Mouse (Mus musculus) forelimb bud, embryonic 11.5 days (tissue): ENCODE data around the gene Olfr1344.
"Not testable (repeated sequence)": the region's sequence is repeated elsewhere in the genome, so short reads cannot be mapped to it uniquely, and the experiment has no call there.

Experiments used
- DNase-seq: peaks from one replicate; pipeline ENCODE4 v3.0.0-alpha.2; 2012; ENCODE audit warnings: low read depth, low spot score

The Olfr1344 gene

DNA sequence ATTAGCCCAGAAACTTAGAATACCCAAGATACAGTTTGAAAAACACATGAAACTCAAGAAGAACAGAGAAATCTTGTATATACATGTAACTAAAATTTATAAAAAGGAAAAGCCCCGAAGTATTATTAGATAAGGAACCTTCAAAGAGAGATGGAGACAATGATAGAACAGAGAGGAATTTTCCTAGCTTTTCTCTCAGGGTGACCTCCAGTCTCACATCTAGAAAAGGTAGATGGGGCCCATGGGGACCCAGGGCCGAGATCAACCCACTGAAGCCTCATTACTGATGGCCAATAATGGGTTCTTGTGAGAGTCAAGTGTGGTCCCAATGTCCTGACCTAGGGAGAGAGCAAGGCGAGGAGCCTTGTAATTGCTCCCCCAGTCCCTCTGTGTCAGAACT is at the start of gene Olfr1344:
Gene Olfr1344, plus strand, starts transcription at position 301 of the 400 bp plus-strand sequence.
- DNase-seq: no peak

DNA sequence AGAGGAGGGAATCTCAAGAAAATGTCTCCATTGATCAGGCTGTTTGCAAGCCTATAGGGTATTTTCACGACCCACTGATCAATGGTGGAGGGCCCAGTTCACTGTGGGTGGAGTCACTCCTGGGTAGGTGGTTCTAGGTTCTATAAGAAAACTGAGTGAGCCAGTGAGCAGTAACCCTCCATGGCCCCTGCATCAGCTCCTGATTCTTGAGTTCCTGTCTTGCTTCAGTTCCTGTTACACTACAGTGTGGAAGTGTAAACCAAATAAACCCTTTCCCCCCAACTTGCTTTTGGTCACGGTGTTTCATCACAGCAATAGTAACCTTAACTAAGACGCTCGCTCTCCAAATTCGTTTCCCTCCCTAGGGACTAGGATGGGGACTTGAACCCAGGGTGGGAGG is 49.5 kb upstream of the Olfr1344 start:
- no peak for DNase-seq

DNA sequence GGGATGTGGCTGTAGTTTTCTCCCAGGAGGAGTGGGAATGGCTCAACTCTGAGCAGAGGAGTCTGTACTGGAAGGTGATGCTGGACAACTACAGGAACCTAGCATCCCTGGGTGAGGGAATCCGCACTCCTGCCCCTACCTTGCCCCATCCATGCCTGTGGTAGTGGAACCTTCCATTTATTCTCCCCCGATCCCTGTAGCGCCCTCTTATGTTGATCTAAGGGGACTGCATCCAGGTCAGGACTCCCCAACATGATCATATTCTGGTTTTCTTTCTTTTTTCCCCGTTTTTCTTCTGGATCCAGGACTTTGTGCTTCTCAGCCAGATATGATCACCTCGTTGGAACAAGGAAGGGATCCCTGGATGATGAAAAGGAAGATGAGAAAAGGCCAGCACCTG is 49.0 kb upstream of the Olfr1344 start:
- no peak for DNase-seq

DNA sequence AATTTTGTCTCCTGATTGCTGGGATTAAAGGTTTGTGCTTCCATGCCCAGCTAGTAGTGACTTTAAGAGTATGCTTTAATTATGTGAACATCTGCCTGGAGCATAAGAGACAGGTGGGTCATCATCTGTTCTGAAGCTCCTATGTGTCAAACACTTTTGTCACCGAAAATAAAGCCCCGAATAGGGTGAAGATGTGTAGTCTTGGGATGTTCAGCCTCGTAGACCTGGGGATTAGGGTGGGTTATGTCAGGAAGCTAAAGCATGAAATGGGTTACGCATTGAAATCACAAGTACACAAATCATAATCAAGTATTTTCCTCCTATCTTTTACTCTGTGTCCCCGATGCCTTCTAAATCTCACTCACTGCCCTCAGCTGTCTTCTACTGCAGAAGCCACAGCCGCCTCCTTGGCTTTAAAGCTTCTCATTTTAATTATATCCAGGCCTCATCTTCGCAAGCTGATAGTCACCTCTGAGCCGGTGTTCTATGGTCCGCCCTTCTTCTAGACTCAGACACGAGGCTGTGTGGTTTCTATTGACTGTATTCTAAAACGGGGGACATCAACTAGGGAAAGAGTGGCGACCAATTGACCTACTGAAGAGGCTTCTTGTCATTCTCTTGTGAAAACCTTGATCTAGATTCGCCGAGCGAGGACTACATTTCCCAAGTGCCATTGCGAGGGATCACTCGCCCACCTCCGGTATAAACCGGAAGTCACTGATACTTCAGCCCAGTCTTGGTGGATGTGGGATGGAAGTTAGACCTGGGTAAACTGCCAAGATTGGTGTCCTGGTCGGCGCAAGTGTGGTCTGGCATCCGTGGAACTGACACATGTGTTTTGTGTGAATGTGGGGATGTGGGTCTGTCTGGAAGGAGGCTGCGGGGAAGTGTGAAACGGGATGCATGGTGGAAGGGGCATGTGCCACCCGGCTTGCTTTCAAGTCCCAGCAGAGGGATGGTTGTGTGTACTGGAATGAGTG is 40.2 kb upstream of the Olfr1344 start, which contains the start of gene Smim17:
Gene Smim17, plus strand, starts transcription at position 720 of the 980 bp plus-strand sequence.
- peak; percentile 39 for DNase-seq

DNA sequence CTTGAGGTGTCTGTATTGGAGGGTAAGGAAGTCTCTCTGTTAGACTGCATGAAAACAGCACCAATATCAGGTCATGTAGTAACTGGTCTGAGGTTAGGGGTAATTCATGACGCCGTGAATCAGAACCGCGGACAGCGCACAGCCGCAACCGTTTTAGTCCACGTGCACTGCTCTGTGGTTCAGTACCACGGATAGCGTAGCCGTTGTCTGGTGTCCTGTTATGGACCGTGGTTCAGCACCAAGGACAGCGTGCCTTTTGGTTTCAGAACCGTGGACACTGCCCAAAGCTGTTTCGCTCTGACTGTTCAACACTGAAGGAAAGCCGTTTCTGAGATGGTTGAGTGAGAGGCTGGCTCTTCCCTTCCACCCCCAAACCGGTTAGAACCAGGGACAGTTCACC is 28.4 kb upstream of the Olfr1344 start, which contains the start of gene Gm20715:
Gene Gm20715, plus strand, starts transcription at position 235 of the 400 bp plus-strand sequence.
- DNase-seq: peak; percentile 99

DNA sequence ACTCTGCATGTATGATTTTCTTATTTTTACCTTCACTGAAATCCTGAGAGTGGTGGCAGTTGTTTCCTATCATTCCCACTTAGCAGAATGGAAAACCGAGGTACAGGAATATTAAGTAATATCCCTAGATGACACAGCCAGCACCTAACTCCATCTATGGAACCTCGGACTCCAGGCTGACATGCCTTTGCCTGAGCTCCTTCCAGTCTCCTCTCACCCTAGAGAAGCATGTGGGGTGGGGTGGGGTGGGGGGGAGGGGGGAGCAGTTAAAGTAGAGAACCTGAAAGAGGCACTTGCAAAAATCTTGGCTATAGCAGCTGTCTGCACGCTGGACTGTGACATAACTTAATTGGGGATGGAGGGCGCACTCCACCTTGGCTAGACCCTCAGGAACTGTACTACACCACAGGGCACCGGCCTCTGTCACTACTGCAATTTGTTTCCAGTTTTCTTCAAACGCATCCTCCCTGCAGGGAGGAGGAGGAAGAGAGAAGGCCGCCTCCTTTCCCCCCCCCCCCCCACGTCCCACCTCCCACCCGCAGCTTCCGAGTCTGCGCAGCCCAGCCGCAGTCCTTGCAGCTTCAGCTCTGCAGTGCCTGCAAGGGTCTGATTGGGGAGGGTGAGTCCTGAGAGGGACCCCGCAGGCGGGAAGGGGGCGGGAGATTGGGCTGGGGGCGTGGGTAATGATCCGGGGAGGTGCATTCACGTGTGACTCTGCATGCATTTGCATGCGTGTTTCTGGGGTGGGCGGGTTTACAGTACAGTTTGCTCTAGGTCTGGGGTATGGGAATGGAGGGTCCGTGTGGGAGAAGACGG is 23.7 kb upstream of the Olfr1344 start:
- DNase-seq: no peak

DNA sequence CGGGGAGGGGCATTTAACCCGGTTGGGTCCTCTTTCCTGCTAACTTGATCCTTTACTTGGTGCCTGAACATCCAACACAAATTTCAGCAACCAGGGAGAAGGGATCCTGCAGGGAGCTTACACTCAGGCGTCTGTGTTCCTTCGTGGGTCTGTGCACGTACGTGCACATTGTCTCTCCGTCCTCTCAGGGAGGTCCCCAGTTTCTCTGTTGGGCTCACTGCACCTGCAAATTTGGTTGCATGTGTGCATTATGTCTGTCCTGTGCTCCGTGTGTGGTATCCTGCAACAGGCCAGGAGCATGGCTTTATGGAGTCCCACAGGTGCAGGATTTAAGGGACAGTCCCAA is 23.1 kb upstream of the Olfr1344 start:
- no peak for DNase-seq

DNA sequence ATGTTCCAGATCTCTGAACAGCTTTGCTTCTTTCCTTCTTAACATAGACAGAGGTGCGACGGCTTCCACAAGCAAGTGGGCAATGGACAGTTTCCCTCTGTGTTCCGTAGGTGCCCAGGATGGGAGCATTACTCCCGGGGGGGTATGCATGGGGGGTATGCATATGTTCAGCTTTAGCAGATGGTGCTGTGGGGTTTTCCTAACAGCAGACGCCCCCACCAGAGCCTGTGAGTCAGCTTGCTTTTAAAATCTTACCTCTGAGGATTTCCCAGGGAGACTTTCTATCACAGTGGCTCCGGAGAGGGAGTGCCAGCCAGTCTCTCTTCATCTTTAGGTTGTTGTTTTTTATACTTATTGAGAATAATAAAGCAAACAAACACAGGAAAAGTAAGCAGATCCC is 18.6 kb upstream of the Olfr1344 start:
- no peak for DNase-seq

DNA sequence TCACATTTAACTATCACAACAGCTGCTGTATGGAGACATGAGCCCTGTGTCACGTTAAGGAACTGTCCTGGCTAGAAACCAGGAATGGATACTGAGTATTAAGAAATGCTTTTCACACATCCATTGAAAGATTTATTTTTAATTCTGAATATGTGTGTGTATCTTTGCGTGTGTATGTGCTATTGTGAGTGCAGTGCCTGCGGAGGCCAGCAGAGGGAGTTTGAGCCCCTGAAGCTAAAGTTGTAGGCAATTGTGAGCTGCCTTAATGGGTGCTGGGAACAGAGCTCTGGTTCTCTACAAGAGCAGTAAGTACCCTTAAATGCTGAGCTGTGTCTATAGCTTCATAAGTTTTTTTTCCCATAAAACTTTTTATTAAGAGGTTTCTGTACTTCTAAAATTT is 9.1 kb upstream of the Olfr1344 start:
- DNase-seq: no peak

DNA sequence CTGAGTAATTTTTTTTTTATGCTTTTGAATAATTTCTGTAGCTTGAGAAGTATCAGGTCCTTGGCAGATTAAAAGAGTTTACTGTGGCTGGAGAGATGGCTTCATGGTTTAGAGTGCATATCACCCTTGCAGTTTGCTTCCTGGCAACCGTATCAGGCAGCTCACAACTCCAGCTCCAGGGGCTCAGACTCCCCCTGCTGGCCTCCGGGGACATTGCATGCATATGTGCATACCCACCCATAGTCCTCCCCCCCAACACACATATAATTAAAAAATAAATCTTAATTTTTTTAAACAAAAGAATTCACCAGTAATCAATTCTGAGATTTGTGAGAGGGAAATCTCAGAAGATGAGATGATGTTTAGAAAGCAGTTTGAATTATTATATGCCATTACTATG is 8.1 kb upstream of the Olfr1344 start:
- DNase-seq: no peak

DNA sequence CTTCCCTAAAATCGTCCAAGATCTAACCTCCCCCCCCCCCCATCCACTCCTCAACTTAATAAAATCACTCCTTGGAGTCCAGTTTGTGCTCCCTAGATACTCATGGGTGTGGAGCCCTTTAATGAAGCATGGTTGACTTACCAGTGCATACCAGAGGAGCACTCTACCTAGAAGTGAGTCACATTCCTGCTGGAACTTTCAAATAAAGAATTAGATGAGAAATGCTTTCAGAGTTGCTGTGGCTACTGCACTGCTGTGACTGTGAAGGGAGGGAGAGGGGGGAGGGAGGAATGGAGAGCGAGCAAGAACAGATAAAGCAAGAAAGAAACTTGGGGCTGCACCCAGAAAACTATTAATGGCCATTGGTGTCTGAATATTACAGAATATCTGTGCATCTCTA is 2.7 kb downstream of the Olfr1344 start:
- no peak for DNase-seq

DNA sequence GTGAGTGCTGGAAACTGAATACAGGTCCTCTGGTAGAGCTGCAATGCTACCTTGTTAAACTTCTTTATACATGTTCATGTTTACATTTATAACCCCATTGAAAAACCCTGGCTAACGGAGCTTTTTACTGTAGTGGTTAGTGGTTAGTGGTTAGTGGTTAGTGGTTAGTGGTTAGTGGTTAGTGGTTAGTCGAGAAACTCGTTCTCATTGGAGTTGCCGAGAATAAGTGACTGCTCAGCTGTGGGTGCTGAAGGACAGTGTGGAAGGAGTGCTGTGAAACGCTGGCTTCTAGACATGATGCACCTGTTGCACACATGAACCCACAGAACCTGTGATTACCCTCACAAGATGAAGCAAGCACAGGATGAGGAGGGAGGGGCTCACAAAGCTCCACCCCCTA is 9.3 kb downstream of the Olfr1344 start:
- no peak for DNase-seq

DNA sequence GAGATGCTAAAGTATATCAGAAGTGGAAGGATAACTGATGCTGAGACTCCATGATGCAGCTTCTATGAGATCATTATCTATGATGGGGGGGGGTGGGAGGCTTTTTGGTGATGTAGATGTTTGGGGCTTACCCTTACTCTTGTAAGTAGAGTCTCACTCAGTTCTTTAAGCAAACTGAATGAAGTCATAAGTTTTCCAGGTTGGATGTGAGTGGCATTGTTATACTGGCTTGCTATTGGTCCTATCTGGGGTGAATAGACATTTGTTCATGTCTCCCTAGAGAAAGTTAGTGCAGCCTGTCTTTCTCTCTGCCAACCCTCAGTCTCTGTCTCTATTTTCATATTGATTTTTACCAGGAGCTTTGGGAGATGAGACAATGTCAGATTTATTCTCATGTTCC is 17.4 kb downstream of the Olfr1344 start, which contains the start of gene Olfr1336:
Gene Olfr1336, plus strand, starts transcription at position 301 of the 400 bp plus-strand sequence.
- DNase-seq: no peak

DNA sequence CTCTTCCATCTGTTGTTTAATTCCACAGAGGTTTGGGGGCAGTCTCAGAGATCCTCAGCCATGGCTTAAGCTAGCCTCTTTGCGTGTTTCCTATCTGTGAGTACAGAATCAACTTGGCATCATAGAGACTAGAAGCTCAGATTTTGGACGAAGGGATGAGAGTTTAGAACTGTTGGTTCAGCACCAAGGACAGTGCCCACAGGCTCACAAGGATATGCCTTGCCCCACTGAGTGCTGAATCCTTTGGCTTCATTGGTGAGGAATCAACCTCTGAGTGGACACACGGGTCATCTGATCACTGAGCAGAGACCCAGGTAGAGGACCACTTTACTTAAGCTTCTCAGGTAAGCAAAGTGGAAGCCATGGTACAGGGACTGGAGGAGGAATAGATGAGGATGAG is 17.9 kb downstream of the Olfr1344 start:
- no peak for DNase-seq

DNA sequence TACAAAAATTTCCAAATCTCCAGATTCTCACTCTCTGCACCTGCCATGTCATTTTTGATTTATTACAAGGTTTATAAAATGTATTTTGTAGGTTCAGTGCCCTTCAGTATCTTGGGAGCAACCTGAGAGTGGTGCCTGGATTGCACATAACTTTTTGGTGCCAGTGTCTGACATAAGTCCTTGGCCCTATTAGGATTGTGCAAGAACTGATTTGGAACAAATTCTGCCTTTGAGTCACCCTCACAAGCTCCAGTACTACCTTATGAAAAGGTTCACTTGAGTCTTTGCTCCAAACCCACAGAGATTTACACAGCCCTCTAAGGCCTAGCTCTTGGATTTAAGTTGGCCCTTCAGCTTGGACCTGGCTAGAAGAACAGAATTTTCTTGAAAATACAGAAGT is 28.5 kb downstream of the Olfr1344 start, which contains the start of gene Olfr1346:
Gene Olfr1346, plus strand, starts transcription at position 151 of the 400 bp plus-strand sequence.
- DNase-seq: no peak

DNA sequence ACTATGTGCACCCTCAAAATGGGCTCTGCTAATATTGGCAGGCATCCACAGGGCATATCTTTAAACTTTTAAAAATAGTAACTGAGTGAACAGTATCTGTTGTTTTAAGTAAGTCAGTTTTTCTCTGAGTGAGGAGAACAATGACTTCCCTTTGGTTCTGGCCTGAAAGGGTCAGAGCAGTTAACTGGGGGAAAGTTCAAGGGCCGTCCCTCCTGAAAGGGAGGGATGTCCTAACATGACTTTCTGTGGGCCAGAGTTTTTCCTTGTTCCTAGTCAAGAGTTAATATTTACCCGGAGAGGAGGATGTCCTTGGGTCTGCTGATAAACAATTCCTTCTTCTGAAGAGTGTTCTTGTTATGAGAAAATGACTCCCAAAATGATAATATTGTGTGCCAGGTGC is 39.1 kb downstream of the Olfr1344 start:
- not testable (repeated sequence) for DNase-seq

DNA sequence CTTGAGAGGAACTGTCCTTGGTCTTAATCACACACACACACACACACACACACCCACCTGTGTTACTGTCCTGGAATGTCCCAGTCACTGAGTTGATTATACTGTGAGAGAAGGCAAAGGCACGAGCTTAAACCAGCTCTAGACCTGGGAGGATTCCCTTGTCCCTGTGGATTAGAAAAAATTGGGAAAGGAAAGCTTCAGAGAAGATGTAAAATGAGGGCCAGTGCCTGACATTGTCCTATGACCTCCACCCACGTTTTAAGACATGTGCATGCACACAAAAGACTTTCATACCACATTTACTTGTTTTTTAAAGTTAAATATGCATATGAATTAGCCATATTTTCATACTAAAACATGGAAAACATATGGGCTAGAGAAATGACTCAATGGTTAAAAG is 48.4 kb downstream of the Olfr1344 start, which contains the start of gene Olfr5:
Gene Olfr5, minus strand, starts transcription at position 101 of the 400 bp plus-strand sequence.
- no peak for DNase-seq
